Mouse (Mus musculus) G1E-ER4 (cell line): ENCODE results near the gene Pias4. TPM values are rescaled to one million over a fixed set of nuclear protein-coding genes. Genes with fewer than 3 reads are reported as not detected.

Source experiments
- GATA1 ChIP-seq: IDR thresholded peaks from one replicate; pipeline ENCODE4 v1.8.0; 2012; ENCODE audit warnings: low read length, inconsistent platforms
- polyA plus RNA-seq: library from polyadenylated mRNA; stranded (reverse); fragments of >175 nt; gene quantifications from 2 replicates; pipeline ENCODE4 v1.2.3, GENCODE M21; 2012

Gene Pias4
- polyA plus RNA-seq, 1 experiment: 84.8 TPM

- TF ChIP-seq GATA1: no peak
Measured at GRCm38 (mm10) chr10:81193991-81194774, 26.5 kb upstream of the Pias4 start.

GRCm38 (mm10) chr10:81192968-81193501, 25.3 kb upstream of the Pias4 start:
- no peak for TF ChIP-seq GATA1

GRCm38 (mm10) chr10:81192270-81192967, 24.7 kb upstream of the Pias4 start:
- TF ChIP-seq GATA1: no peak

- no peak for TF ChIP-seq GATA1
Measured at GRCm38 (mm10) chr10:81191342-81191982, 23.7 kb upstream of the Pias4 start.

GRCm38 (mm10) chr10:81190912-81191321, 23.2 kb upstream of the Pias4 start:
- TF ChIP-seq GATA1: no peak

- no peak for TF ChIP-seq GATA1
Measured at GRCm38 (mm10) chr10:81190236-81190911, 22.7 kb upstream of the Pias4 start.

- TF ChIP-seq GATA1: no peak
Measured at GRCm38 (mm10) chr10:81189821-81190220, 22.1 kb upstream of the Pias4 start.

- TF ChIP-seq GATA1: no peak
Measured at GRCm38 (mm10) chr10:81187161-81187560, 19.4 kb upstream of the Pias4 start.

GRCm38 (mm10) chr10:81184765-81185164, 17.0 kb upstream of the Pias4 start:
- TF ChIP-seq GATA1: no peak

- TF ChIP-seq GATA1: no peak
Measured at GRCm38 (mm10) chr10:81183805-81184204, 16.1 kb upstream of the Pias4 start, which contains the start of gene 4930442H23Rik. Gene 4930442H23Rik (minus strand): TSS chr10:81183849.

- no peak for TF ChIP-seq GATA1
Measured at GRCm38 (mm10) chr10:81182336-81183333, 14.9 kb upstream of the Pias4 start, which contains the start of gene Dapk3. Gene Dapk3 (plus strand): TSS chr10:81183005.

GRCm38 (mm10) chr10:81180946-81181345, 13.2 kb upstream of the Pias4 start:
- no peak for TF ChIP-seq GATA1

GRCm38 (mm10) chr10:81179451-81180342, 12.0 kb upstream of the Pias4 start:
- TF ChIP-seq GATA1: no peak
